Mouse (Mus musculus) retina, postnatal 1 day (tissue): ENCODE measurements around the gene Rnf121.
"Not testable (repeated sequence)": the region's sequence is repeated elsewhere in the genome, so short reads cannot be mapped to it uniquely, and the experiment has no call there.

Source experiments
- DNase-seq: peaks from one replicate; pipeline ENCODE4 v3.0.0-alpha.2; 2012

Rnf121 gene

GRCm38 (mm10) chr7:102063891-102064290 lies 1.4 kb downstream of the Rnf121 start:
- no peak for DNase-seq

- DNase-seq = no peak
Observed at GRCm38 (mm10) chr7:102062203-102062602, 3.1 kb downstream of the Rnf121 start.

GRCm38 (mm10) chr7:102061353-102061752 lies 3.9 kb downstream of the Rnf121 start:
- no peak for DNase-seq

- not testable (repeated sequence) for DNase-seq
Observed at GRCm38 (mm10) chr7:102048524-102048923, 16.7 kb downstream of the Rnf121 start.

- DNase-seq = no peak
Observed at GRCm38 (mm10) chr7:102042314-102042713, 23.0 kb downstream of the Rnf121 start.

GRCm38 (mm10) chr7:102037318-102037717 lies 28.0 kb downstream of the Rnf121 start:
- DNase-seq = no peak

- DNase-seq = no peak
Observed at GRCm38 (mm10) chr7:102035534-102035933, 29.7 kb downstream of the Rnf121 start.

GRCm38 (mm10) chr7:102034904-102035303 lies 30.4 kb downstream of the Rnf121 start:
- DNase-seq = peak; percentile 23

- DNase-seq = peak; percentile 49
Observed at GRCm38 (mm10) chr7:102025187-102026119, 39.8 kb downstream of the Rnf121 start.

GRCm38 (mm10) chr7:102023821-102024220 lies 41.4 kb downstream of the Rnf121 start:
- no peak for DNase-seq

- not testable (repeated sequence) for DNase-seq
Observed at GRCm38 (mm10) chr7:102020934-102021333, 44.3 kb downstream of the Rnf121 start.

GRCm38 (mm10) chr7:102019362-102019761 lies 45.9 kb downstream of the Rnf121 start:
- no peak for DNase-seq

GRCm38 (mm10) chr7:102018590-102018989 lies 46.7 kb downstream of the Rnf121 start, which contains the start of gene Il18bp:
TSS of gene Il18bp (minus strand) at chr7:102018690.
- DNase-seq = no peak

GRCm38 (mm10) chr7:102018034-102018433 lies 47.2 kb downstream of the Rnf121 start:
- DNase-seq = no peak

GRCm38 (mm10) chr7:102017452-102017851 lies 47.8 kb downstream of the Rnf121 start:
- DNase-seq = no peak

GRCm38 (mm10) chr7:102016936-102017335 lies 48.3 kb downstream of the Rnf121 start:
- no peak for DNase-seq

GRCm38 (mm10) chr7:102014995-102015394 lies 50.3 kb downstream of the Rnf121 start:
- DNase-seq = no peak

GRCm38 (mm10) chr7:102013416-102013815 lies 51.9 kb downstream of the Rnf121 start:
- no peak for DNase-seq

GRCm38 (mm10) chr7:102011855-102012254 lies 53.4 kb downstream of the Rnf121 start:
- DNase-seq = no peak

GRCm38 (mm10) chr7:102006520-102006919 lies 58.7 kb downstream of the Rnf121 start:
- no peak for DNase-seq

GRCm38 (mm10) chr7:102000921-102001630 lies 64.2 kb downstream of the Rnf121 start:
- DNase-seq = no peak

GRCm38 (mm10) chr7:102000296-102000695 lies 65.0 kb downstream of the Rnf121 start:
- no peak for DNase-seq

- DNase-seq = no peak
Observed at GRCm38 (mm10) chr7:101999461-102000151, 65.7 kb downstream of the Rnf121 start.
